Mouse (Mus musculus) C2C12 (cell line): Measurements from ENCODE around the gene Rab3gap2. TPM values are rescaled to one million over a fixed set of nuclear protein-coding genes. Genes with fewer than 3 reads are reported as not detected.

ENCODE experiments used
- H3K27me3 ChIP-seq: one replicate; pipeline ENCODE4 v1.6.1; 2011; ENCODE audit not compliant: control insufficient read depth, insufficient read depth, insufficient read length
- H3K36me3 ChIP-seq: one replicate; pipeline ENCODE4 v1.6.1; 2011; ENCODE audit not compliant: control insufficient read depth, insufficient read depth
- H3K4me3 ChIP-seq: one replicate; pipeline ENCODE4 v1.5.1; 2011; ENCODE audit warnings: mild to moderate bottlenecking, control low read depth; ENCODE audit not compliant: poor library complexity, insufficient read depth, severe bottlenecking
- H3K79me2 ChIP-seq: one replicate; pipeline ENCODE4 v1.6.1; 2011; ENCODE audit not compliant: control insufficient read depth, insufficient read depth
- H3K79me3 ChIP-seq: one replicate; pipeline ENCODE4 v1.6.1; 2011; ENCODE audit warnings: low read depth, control low read depth
- H3ac ChIP-seq: one replicate; pipeline ENCODE3; 2011; ENCODE audit warnings: low read depth; ENCODE audit not compliant: control insufficient read depth, insufficient read length
- CEBPB ChIP-seq: IDR thresholded peaks from one replicate; pipeline ENCODE4 v1.6.1; 2011; ENCODE audit warnings: low read depth, mild to moderate bottlenecking, control low read depth, moderate library complexity
- CTCF ChIP-seq: IDR thresholded peaks from one replicate; pipeline ENCODE4 v1.5.1; 2011; ENCODE audit not compliant: control insufficient read depth, insufficient read depth, insufficient read length
- FOSL1 ChIP-seq: IDR thresholded peaks from one replicate; pipeline ENCODE4 v1.8.0; 2011; ENCODE audit warnings: mild to moderate bottlenecking, low read length; ENCODE audit not compliant: poor library complexity, insufficient read depth, severe bottlenecking
- MAX ChIP-seq: IDR thresholded peaks from one replicate; pipeline ENCODE4 v1.6.1; 2011; ENCODE audit warnings: mild to moderate bottlenecking, control low read depth
- MYOD1 ChIP-seq: IDR thresholded peaks from one replicate; pipeline ENCODE4 v1.6.1; 2011; ENCODE audit warnings: low read depth; ENCODE audit not compliant: control insufficient read depth, insufficient read length
- MYOG ChIP-seq: IDR thresholded peaks from one replicate; pipeline ENCODE4 v1.6.1; 2011; ENCODE audit not compliant: control insufficient read depth, insufficient read length; ENCODE audit errors: extremely low read depth
- USF1 ChIP-seq: IDR thresholded peaks from one replicate; pipeline ENCODE4 v1.6.1; 2011; ENCODE audit warnings: low read depth, mild to moderate bottlenecking, control low read depth, moderate library complexity
- polyA plus RNA-seq: library from polyadenylated mRNA; unstranded; fragments of >200 nt; fragmentation: generic; extraction: Trizol; gene quantifications from one replicate; pipeline ENCODE4 v1.2.1, GENCODE M21; 2012; ENCODE audit warnings: missing spikeins

The Rab3gap2 gene
- polyA plus RNA-seq, 1 experiment: 24.1 TPM

DNA sequence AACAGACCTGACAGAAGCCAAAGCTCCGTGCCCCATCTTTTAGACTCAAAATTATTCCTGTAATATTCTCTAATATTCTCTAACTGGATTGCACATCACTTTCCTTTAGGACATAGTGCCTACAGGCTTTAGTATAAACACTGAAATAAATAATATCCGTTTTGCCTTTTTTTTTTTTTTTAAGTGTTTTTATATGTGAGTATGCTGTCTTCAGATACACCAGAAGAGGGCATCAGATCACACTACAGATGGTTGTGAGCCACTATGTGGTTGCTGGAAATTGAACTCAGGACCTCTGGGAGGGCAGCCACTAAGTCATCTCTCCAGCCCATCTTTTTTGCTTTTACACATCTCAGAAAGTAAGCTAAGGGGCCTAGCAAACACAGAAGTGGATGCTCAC, 1.9 kb upstream of the Rab3gap2 start:
- peaks cover 28% of the 10 kb centered on the region for H3K79me3 ChIP-seq
- peaks cover 4% of the 10 kb centered on the region for H3K36me3 ChIP-seq
- H3ac ChIP-seq: no peak overlapping the region
- H3K4me3 ChIP-seq: no peak overlapping the region
- H3K27me3 ChIP-seq: no peaks in the 10 kb centered on the region
- TF ChIP-seq FOSL1: no peak
- TF ChIP-seq USF1: no peak
- TF ChIP-seq CTCF: no peak
- TF ChIP-seq CEBPB: no peak
- TF ChIP-seq MYOD1: no peak
- TF ChIP-seq MYOG: no peak
- TF ChIP-seq MAX: no peak
- peaks cover 31% of the 10 kb centered on the region for H3K79me2 ChIP-seq

DNA sequence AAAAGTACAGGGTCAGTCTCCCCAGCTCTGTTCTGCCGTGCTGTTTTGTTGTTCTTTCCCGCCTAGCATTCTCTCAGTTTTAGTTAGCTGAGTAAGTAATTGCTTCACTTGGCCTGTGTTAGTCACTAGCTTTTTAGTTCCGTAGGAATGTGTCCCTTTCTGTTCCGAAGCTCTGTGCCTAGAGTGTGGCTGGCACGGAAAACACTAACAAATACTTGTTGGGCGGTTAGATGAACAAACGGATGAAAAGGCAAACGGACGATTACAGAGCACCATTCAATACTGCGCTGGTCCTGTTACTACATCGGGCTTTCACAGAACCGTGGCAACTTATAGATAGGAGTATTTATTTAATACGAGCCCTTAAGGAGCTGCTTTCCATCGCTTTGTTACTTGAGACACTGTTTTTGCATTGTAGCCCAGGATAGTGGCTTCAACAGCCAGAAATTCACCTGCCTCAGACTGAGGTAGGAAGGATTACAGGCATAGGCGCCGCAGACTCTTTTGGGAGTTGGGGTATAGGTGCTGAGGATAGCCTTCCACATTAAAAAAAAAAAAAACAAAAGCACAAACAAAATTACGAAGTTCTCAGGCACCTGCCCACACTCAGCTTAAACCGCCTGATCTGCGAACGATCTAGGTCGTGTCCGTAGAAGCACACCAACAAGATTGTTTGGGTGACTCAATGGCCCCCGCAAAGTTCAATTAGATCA, 565 bp upstream of the Rab3gap2 start:
- Histone ChIP-seq H3K27me3 (no peaks in the 10 kb centered on the region), H3ac (no peak overlapping the region), H3K79me2 (peaks cover 44% of the 10 kb centered on the region), H3K36me3 (peaks cover 17% of the 10 kb centered on the region), H3K4me3 (no peak overlapping the region), H3K79me3 (peaks cover 34% of the 10 kb centered on the region)
- TF ChIP-seq MAX (no peak), USF1 (no peak), CTCF (no peak), CEBPB (no peak), MYOG (no peak), MYOD1 (no peak), FOSL1 (no peak)

DNA sequence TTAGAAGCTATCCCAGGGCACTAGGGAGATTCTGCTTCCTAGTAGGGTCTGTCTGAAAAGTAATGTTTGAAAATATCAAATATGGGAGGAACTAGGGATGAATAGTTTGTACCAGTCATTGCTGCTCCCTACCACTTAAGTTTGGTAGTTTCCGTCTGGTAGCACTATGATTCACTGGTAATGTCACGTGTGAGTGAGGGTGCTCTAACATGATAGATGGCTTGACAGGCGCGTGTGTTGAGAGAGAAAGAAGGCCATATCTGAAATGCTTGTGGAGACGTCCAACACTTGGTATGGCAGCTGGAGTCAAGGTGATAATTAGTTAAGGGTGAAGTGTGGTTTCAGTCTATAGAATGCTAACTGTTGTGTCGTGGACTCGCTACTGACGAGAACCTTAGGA, 1.2 kb downstream of the Rab3gap2 start:
- H3K79me2 ChIP-seq: peaks cover 61% of the 10 kb centered on the region
- H3K36me3 ChIP-seq: peaks cover 20% of the 10 kb centered on the region
- H3ac ChIP-seq: peak overlapping the region; percentile 30
- peaks cover 38% of the 10 kb centered on the region for H3K79me3 ChIP-seq
- H3K27me3 ChIP-seq: no peaks in the 10 kb centered on the region
- peak overlapping the region; percentile 87 for H3K4me3 ChIP-seq
- TF ChIP-seq MYOD1 (no peak), MAX (peak; percentile 43), USF1 (peak; percentile 83)

DNA sequence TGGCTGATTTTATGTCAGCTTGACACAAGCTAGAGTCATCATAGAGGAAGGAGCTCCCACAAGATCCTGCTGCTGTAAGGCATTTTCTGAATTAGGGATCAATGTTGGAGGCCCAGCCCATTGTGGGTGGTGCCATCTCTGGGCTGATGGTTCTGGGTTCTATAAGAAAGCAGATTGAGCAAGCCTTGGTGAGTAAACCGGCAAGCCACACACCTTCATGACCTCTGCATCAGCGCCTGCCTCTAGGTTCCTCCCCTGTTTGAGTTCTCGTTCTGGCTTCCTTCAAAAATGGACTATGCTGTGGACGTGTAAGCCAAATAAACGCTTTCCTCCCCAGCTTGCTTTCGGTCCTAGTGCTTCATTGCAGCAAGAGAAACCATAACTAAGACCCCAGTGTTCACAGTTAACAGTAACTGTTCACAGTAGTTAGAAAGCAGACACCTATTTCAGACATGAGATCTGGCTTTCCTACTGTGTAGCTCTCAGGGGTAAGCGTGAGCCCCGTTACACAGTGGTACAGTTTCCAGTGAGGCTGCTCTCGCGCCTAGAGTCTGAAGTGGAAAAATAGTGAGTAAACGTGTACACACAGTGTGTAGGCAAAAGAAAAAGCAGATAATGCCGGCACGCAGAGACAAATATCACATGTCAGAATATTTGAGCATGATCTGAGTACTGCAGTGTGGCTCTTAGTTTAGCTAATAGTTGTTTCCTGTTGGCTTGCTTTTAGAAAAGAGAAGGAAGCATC, 4.1 kb downstream of the Rab3gap2 start:
- no peak overlapping the region for H3ac ChIP-seq
- no peak overlapping the region for H3K4me3 ChIP-seq
- H3K27me3 ChIP-seq: no peaks in the 10 kb centered on the region
- TF ChIP-seq MAX (no peak), FOSL1 (no peak), MYOD1 (no peak), MYOG (no peak), CEBPB (no peak), CTCF (no peak), USF1 (no peak)
- peaks cover 30% of the 10 kb centered on the region for H3K36me3 ChIP-seq
- H3K79me2 ChIP-seq: peaks cover 82% of the 10 kb centered on the region
- peaks cover 54% of the 10 kb centered on the region for H3K79me3 ChIP-seq

DNA sequence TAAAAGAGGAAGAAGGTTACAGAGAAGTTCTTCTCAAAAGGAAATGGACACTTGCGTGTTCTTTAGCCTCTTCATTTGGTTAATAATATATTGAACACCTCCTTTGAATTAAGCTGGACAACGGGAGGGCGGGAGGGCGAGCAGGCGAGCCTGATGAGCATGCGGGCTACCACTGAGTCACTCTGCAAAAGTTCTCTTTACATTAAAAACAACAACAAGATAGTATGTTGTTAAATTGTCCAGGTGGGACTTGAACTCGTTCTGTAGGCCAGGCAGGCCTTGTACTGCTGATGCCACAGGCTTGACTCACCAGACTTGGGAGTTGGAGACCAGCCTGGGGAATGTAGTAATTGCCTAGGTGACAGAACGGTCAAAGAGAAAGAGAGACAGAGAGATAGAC, 4.8 kb downstream of the Rab3gap2 start:
- H3K79me3 ChIP-seq: peaks cover 57% of the 10 kb centered on the region
- peaks cover 34% of the 10 kb centered on the region for H3K36me3 ChIP-seq
- no peak for TF ChIP-seq CEBPB
- no peak for TF ChIP-seq MYOD1
- no peak overlapping the region for H3ac ChIP-seq
- no peaks in the 10 kb centered on the region for H3K27me3 ChIP-seq
- no peak overlapping the region for H3K4me3 ChIP-seq
- peaks cover 82% of the 10 kb centered on the region for H3K79me2 ChIP-seq

DNA sequence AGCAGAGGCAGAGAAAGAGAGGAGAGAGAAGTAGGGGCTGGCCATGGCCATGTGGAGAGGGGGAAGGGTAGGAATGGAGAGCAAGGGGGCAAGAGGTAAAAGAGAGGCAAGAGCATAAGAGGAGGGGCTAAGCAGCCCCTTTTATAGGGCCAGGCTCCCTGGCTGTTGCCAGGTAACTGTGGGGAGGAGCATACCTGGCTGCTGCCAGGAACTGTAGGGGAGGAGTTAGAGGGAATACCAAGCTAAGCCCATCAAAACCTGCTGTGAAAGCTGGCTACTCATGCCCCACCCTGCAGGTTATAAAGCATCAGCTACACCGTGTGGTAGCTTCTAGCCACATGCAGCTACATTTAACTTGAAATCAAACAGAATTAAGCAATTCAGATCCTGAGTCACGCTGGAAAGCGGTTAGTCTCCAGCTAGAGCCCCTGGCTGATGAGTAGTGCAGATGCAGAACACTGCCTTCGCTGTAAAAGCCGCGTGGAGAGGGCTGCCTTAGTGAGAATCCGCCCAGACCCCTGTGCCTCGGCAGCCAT, 5.8 kb downstream of the Rab3gap2 start:
- Histone ChIP-seq H3K36me3 (peaks cover 43% of the 10 kb centered on the region), H3ac (no peak overlapping the region), H3K79me2 (peaks cover 75% of the 10 kb centered on the region), H3K79me3 (peaks cover 52% of the 10 kb centered on the region), H3K4me3 (no peak overlapping the region), H3K27me3 (no peaks in the 10 kb centered on the region)
- TF ChIP-seq FOSL1: no peak
- no peak for TF ChIP-seq CTCF
- TF ChIP-seq CEBPB: no peak
- no peak for TF ChIP-seq USF1
- no peak for TF ChIP-seq MYOD1
- TF ChIP-seq MAX: no peak
- no peak for TF ChIP-seq MYOG
